Mouse (Mus musculus): Measurements from ENCODE around the gene Ift80. TPM values are rescaled to one million over a fixed set of nuclear protein-coding genes. Genes with fewer than 3 reads are reported as not detected.

Gene Ift80
- total and polyA plus RNA-seq, 2 experiments from 2014 or later = 3.7 to 9.0 TPM

GRCm38 (mm10) chr3:68967404-68967803 is 37.0 kb downstream of the Ift80 start:
- Histone ChIP-seq H3K36me3 (ENCODE audit: insufficient read depth, low read length) (peaks cover 11% of the 10 kb centered on the region), H3K9ac (replicated peaks; ENCODE audit: low read length, poor library complexity, severe bottlenecking) (no peak overlapping the region), H3K4me2 (ENCODE audit: low read depth, low read length, poor library complexity, severe bottlenecking) (no peak overlapping the region), H3K4me1 (ENCODE audit: insufficient read depth, low read length) (no peaks in the 10 kb centered on the region), H3K27me3 (ENCODE audit: insufficient read depth, low read length) (no peaks in the 10 kb centered on the region), H3K9me3 (ENCODE audit: low read length) (0 out of 2 replicates have a peak, but pooled peaks cover 2% of the 10 kb centered on the region), H3K4me3 (ENCODE audit: low read depth, low read length) (no peak overlapping the region), H3K27ac (ENCODE audit: low read depth, low read length) (no peak overlapping the region)
- DNase-seq (ENCODE audit: low spot score) (no peak), ATAC-seq (ENCODE audit: low FRiP score) (no peak)
- WGBS = 92% methylated on average over 6 of the region's 6 CpGs
- TF ChIP-seq CTCF (IDR thresholded peaks at IDR 0.05) = no peak

GRCm38 (mm10) chr3:68966527-68967285 is 37.7 kb downstream of the Ift80 start:
- Histone ChIP-seq H3K9ac (replicated peaks; ENCODE audit: low read length, poor library complexity, severe bottlenecking) (no peak overlapping the region), H3K4me3 (ENCODE audit: low read depth, low read length) (no peak overlapping the region), H3K4me2 (ENCODE audit: low read depth, low read length, poor library complexity, severe bottlenecking) (no peak overlapping the region), H3K27ac (ENCODE audit: low read depth, low read length) (no peak overlapping the region), H3K4me1 (ENCODE audit: insufficient read depth, low read length) (no peaks in the 10 kb centered on the region), H3K9me3 (ENCODE audit: low read length) (0 out of 2 replicates have a peak, but pooled peaks cover 2% of the 10 kb centered on the region), H3K27me3 (ENCODE audit: insufficient read depth, low read length) (no peaks in the 10 kb centered on the region), H3K36me3 (ENCODE audit: insufficient read depth, low read length) (peaks cover 13% of the 10 kb centered on the region)
- 96% methylated on average over 6 of the region's 6 CpGs for WGBS
- no peak for DNase-seq (ENCODE audit: low spot score)
- no peak for TF ChIP-seq CTCF (IDR thresholded peaks at IDR 0.05)
- no peak for ATAC-seq (ENCODE audit: low FRiP score)

DNA sequence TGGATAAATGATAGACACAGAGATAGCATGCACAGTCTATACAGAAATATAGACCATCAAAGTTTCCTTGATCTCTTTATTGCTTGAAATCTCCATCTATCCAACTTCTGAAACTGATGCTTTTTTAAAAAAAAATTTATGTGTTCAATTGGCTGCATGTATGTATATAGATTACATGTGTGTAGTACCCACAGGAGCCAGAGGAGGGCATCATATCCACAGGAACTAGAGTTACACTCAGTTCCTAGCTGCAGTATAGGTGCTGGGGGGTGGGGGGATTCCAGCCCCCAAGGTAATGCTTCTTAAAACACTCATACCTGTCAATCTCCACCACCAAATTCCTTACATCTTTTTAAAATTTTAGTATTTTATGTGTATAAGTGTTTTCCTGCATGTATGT is 39.7 kb downstream of the Ift80 start:
- DNase-seq (ENCODE audit: low spot score) (no peak), ATAC-seq (ENCODE audit: low FRiP score) (no peak)
- H3K27ac ChIP-seq (ENCODE audit: low read depth, low read length) = no peak overlapping the region
- no peaks in the 10 kb centered on the region for H3K4me1 ChIP-seq (ENCODE audit: insufficient read depth, low read length)
- TF ChIP-seq CTCF (IDR thresholded peaks at IDR 0.05) = peak; percentile 48
- no peak overlapping the region for H3K9ac ChIP-seq (replicated peaks; ENCODE audit: low read length, poor library complexity, severe bottlenecking)
- 0 out of 2 replicates have a peak, but pooled peaks cover 2% of the 10 kb centered on the region for H3K9me3 ChIP-seq (ENCODE audit: low read length)
- peaks cover 16% of the 10 kb centered on the region for H3K36me3 ChIP-seq (ENCODE audit: insufficient read depth, low read length)
- no peaks in the 10 kb centered on the region for H3K27me3 ChIP-seq (ENCODE audit: insufficient read depth, low read length)
- no peak overlapping the region for H3K4me3 ChIP-seq (ENCODE audit: low read depth, low read length)
- no peak overlapping the region for H3K4me2 ChIP-seq (ENCODE audit: low read depth, low read length, poor library complexity, severe bottlenecking)

DNA sequence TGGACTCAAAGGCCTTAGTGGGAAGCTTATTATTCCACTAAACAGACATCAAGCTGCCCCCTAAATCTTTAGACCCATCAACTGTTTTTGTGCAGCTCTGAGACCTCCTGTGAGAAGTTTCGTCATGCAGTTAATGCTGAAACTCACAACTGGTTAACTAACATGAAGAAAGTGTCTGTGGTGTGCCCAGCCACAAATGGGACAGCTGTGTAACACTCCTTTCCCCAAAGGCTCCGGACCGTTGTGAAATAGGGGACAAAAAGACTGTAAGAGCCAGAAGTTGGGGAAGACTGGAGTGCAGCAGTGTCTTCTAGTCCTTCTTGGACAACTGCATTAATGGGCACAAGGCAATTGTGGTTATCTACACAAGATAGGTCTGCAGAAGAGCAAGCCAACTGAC is 47.0 kb downstream of the Ift80 start:
- Histone ChIP-seq H3K36me3 (ENCODE audit: insufficient read depth, low read length) (peaks cover 5% of the 10 kb centered on the region; the same call in 1 of the 2 replicates), H3K9ac (replicated peaks; ENCODE audit: low read length, poor library complexity, severe bottlenecking) (no peak overlapping the region), H3K27ac (ENCODE audit: low read depth, low read length) (no peak overlapping the region), H3K4me1 (ENCODE audit: insufficient read depth, low read length) (no peaks in the 10 kb centered on the region), H3K27me3 (ENCODE audit: insufficient read depth, low read length) (no peaks in the 10 kb centered on the region), H3K9me3 (ENCODE audit: low read length) (no peaks in the 10 kb centered on the region), H3K4me2 (ENCODE audit: low read depth, low read length, poor library complexity, severe bottlenecking) (no peak overlapping the region), H3K4me3 (ENCODE audit: low read depth, low read length) (no peak overlapping the region)
- no peak for TF ChIP-seq CTCF (IDR thresholded peaks at IDR 0.05)
- no peak for ATAC-seq (ENCODE audit: low FRiP score)
- 89% methylated on average over 3 of the region's 3 CpGs for WGBS
- DNase-seq (ENCODE audit: low spot score) = no peak

- Histone ChIP-seq H3K9me3 (ENCODE audit: low read length) (no peaks in the 10 kb centered on the region), H3K4me3 (ENCODE audit: low read depth, low read length) (no peak overlapping the region), H3K27ac (ENCODE audit: low read depth, low read length) (no peak overlapping the region), H3K27me3 (ENCODE audit: insufficient read depth, low read length) (no peaks in the 10 kb centered on the region), H3K4me2 (ENCODE audit: low read depth, low read length, poor library complexity, severe bottlenecking) (no peak overlapping the region), H3K4me1 (ENCODE audit: insufficient read depth, low read length) (no peaks in the 10 kb centered on the region), H3K36me3 (ENCODE audit: insufficient read depth, low read length) (0 out of 2 replicates have a peak, but pooled peaks cover 2% of the 10 kb centered on the region), H3K9ac (replicated peaks; ENCODE audit: low read length, poor library complexity, severe bottlenecking) (no peak overlapping the region)
- DNase-seq (ENCODE audit: low spot score) = no peak
- WGBS = 63% methylated on average over 4 of the region's 4 CpGs
- ATAC-seq (ENCODE audit: low FRiP score) = no peak
- TF ChIP-seq CTCF (IDR thresholded peaks at IDR 0.05) = no peak
These were observed 47.9 kb downstream of the Ift80 start for GRCm38 (mm10) chr3:68956454-68956853.

DNA sequence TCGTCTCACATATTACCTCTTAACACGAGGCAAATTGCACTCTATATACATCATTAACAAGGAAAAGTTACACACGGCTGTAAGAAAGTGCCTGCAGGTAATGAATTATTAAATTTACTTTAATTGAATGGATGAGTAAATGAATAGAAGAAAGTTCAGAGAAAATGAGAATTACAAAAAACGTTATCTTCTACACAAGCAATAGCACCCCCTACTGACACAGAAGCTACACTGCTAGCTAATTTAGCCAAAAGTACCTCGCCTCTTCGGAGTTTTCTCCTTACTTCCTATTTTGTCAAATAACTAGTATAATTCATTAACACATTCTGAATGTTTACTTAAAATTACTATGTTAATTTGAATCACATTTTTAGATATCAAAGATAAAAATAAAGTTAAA is 49.9 kb downstream of the Ift80 start:
- Histone ChIP-seq H3K4me2 (ENCODE audit: low read depth, low read length, poor library complexity, severe bottlenecking) (no peak overlapping the region), H3K4me3 (ENCODE audit: low read depth, low read length) (no peak overlapping the region), H3K9ac (replicated peaks; ENCODE audit: low read length, poor library complexity, severe bottlenecking) (no peak overlapping the region), H3K27ac (ENCODE audit: low read depth, low read length) (no peak overlapping the region), H3K27me3 (ENCODE audit: insufficient read depth, low read length) (no peaks in the 10 kb centered on the region), H3K36me3 (ENCODE audit: insufficient read depth, low read length) (no peaks in the 10 kb centered on the region), H3K4me1 (ENCODE audit: insufficient read depth, low read length) (no peaks in the 10 kb centered on the region), H3K9me3 (ENCODE audit: low read length) (no peaks in the 10 kb centered on the region)
- TF ChIP-seq CTCF (IDR thresholded peaks at IDR 0.05) = peak; percentile 80
- no peak for ATAC-seq (ENCODE audit: low FRiP score)
- WGBS = 62% methylated on average over 6 of the region's 6 CpGs
- peak; percentile 75 for DNase-seq (ENCODE audit: low spot score)
